Mouse (Mus musculus) mesoderm, embryonic 11.5 days (tissue): ENCODE results near the gene Fam78a.

Experiments used
- DNase-seq: peaks from one replicate; pipeline ENCODE4 v3.0.0-alpha.2; 2012; ENCODE audit warnings: low read depth, low spot score

Fam78a gene

GRCm38 (mm10) chr2:32068811-32069607, 15.6 kb downstream of the Fam78a start:
- DNase-seq: no peak

- no peak for DNase-seq
These were observed 18.7 kb downstream of the Fam78a start for GRCm38 (mm10) chr2:32066005-32066404.

- DNase-seq: no peak
These were observed 19.3 kb downstream of the Fam78a start for GRCm38 (mm10) chr2:32065371-32065791.

- DNase-seq: no peak
These were observed 19.7 kb downstream of the Fam78a start for GRCm38 (mm10) chr2:32064913-32065312.

GRCm38 (mm10) chr2:32063451-32064151, 21.1 kb downstream of the Fam78a start:
- DNase-seq: no peak

GRCm38 (mm10) chr2:32062626-32063410, 21.8 kb downstream of the Fam78a start:
- no peak for DNase-seq

- DNase-seq: no peak
These were observed 22.7 kb downstream of the Fam78a start for GRCm38 (mm10) chr2:32061722-32062505.

- DNase-seq: no peak
These were observed 23.5 kb downstream of the Fam78a start for GRCm38 (mm10) chr2:32061189-32061588.

- DNase-seq: no peak
These were observed 24.3 kb downstream of the Fam78a start for GRCm38 (mm10) chr2:32060228-32060805.

- DNase-seq: no peak
These were observed 25.0 kb downstream of the Fam78a start for GRCm38 (mm10) chr2:32059613-32060012.

GRCm38 (mm10) chr2:32058716-32059115, 25.9 kb downstream of the Fam78a start:
- DNase-seq: no peak

GRCm38 (mm10) chr2:32058241-32058640, 26.4 kb downstream of the Fam78a start:
- no peak for DNase-seq

GRCm38 (mm10) chr2:32057794-32058193, 26.9 kb downstream of the Fam78a start:
- no peak for DNase-seq

GRCm38 (mm10) chr2:32057360-32057759, 27.3 kb downstream of the Fam78a start:
- no peak for DNase-seq

GRCm38 (mm10) chr2:32056524-32056923, 28.1 kb downstream of the Fam78a start:
- no peak for DNase-seq

- DNase-seq: peak; percentile 45
These were observed 29.2 kb downstream of the Fam78a start for GRCm38 (mm10) chr2:32055357-32055965.

GRCm38 (mm10) chr2:32052418-32052817, 32.2 kb downstream of the Fam78a start:
- no peak for DNase-seq

- DNase-seq: no peak
These were observed 32.9 kb downstream of the Fam78a start for GRCm38 (mm10) chr2:32051791-32052190.

- no peak for DNase-seq
These were observed 37.3 kb downstream of the Fam78a start for GRCm38 (mm10) chr2:32047323-32047722.

GRCm38 (mm10) chr2:32046009-32046408, 38.6 kb downstream of the Fam78a start:
- no peak for DNase-seq

GRCm38 (mm10) chr2:32045375-32045774, 39.3 kb downstream of the Fam78a start:
- no peak for DNase-seq
